Mouse (Mus musculus) CH12.LX (cell line): ENCODE results near the gene Ppp1r8. TPM values are rescaled to one million over a fixed set of nuclear protein-coding genes. Genes with fewer than 3 reads are reported as not detected.

ENCODE experiments used
- DNase-seq: peaks from one replicate; pipeline ENCODE4 v3.0.0-alpha.2; 2013; ENCODE audit errors: extremely low read depth
- H3K27ac ChIP-seq: 2 replicates; pipeline ENCODE4 v1.5.1; 2012; ENCODE audit warnings: low read depth, mild to moderate bottlenecking, control low read depth, moderate library complexity; ENCODE audit not compliant: insufficient read depth
- H3K27me3 ChIP-seq: replicated peaks from 2 replicates; pipeline ENCODE3; 2012; ENCODE audit warnings: inconsistent platforms
- H3K36me3 ChIP-seq, 2 experiments: replicated peaks in 1 of 2; 2 replicates each; pipeline versions ENCODE3 to v1.6.1; 2012; ENCODE audit warnings: inconsistent platforms in 1 of 2, low read length in 1 of 2, mild to moderate bottlenecking in 1 of 2, mixed read lengths in 1 of 2, moderate library complexity in 1 of 2; ENCODE audit not compliant: control insufficient read depth in 1 of 2, insufficient read depth in 1 of 2
- H3K4me1 ChIP-seq, 2 experiments: 2 replicates each; pipeline ENCODE4 v1.6.1; 2012; ENCODE audit warnings: inconsistent platforms in 1 of 2, moderate library complexity in 1 of 2; ENCODE audit not compliant: insufficient read depth in 2 of 2, control insufficient read depth in 1 of 2
- H3K4me2 ChIP-seq: 2 replicates; pipeline ENCODE4 v1.6.1; 2012; ENCODE audit warnings: low read depth, mild to moderate bottlenecking, control low read depth; ENCODE audit not compliant: poor library complexity, insufficient read depth, severe bottlenecking
- H3K4me3 ChIP-seq, 3 experiments: fragments of 150-350 bp in 1 of 3; sonication (generic) in 1 of 3; replicated peaks in 1 of 3; 2 replicates each; pipeline versions ENCODE3 to v1.5.1; 2011 to 2012; ENCODE audit warnings: low read depth in 2 of 3, low read length in 2 of 3, mild to moderate bottlenecking in 2 of 3, moderate library complexity in 2 of 3, control low read depth in 1 of 3, improper control_type of control experiment in 1 of 3, inconsistent platforms in 1 of 3, mixed read lengths in 1 of 3; ENCODE audit not compliant: poor library complexity in 1 of 3
- H3K79me2 ChIP-seq: replicated peaks from 2 replicates; pipeline ENCODE4 v1.6.1; 2012; ENCODE audit warnings: mild to moderate bottlenecking, moderate library complexity; ENCODE audit not compliant: control insufficient read depth, poor library complexity, insufficient read depth, severe bottlenecking; ENCODE audit errors: extremely low read depth
- H3K9ac ChIP-seq: 2 replicates; pipeline ENCODE4 v1.6.1; 2012; ENCODE audit warnings: low read depth, mild to moderate bottlenecking, control low read depth, moderate library complexity; ENCODE audit not compliant: insufficient read depth
- H3K9me3 ChIP-seq: replicated peaks from 2 replicates; pipeline ENCODE3; 2012; ENCODE audit warnings: low read length, inconsistent platforms, mixed read lengths
- BHLHE40 ChIP-seq: IDR thresholded peaks from 2 replicates; pipeline ENCODE4 v1.6.1; 2011; ENCODE audit warnings: mild to moderate bottlenecking, low read depth, low read length, improper control_type of control experiment
- CHD1 ChIP-seq: IDR thresholded peaks from 2 replicates; pipeline ENCODE4 v1.6.1; 2012; ENCODE audit warnings: low read depth, low read length, improper control_type of control experiment, inconsistent platforms
- CTCF ChIP-seq, 2 experiments: IDR thresholded peaks in 1 of 2; conservative IDR thresholded peaks in 1 of 2; 2 replicates each; pipeline ENCODE4 v1.5.1; 2011 to 2012; ENCODE audit warnings: low read depth in 2 of 2, low read length in 2 of 2, improper control_type of control experiment in 1 of 2, inconsistent platforms in 1 of 2, mild to moderate bottlenecking in 1 of 2, moderate library complexity in 1 of 2
- E2F4 ChIP-seq: IDR thresholded peaks from 2 replicates; pipeline ENCODE4 v1.6.1; 2011; ENCODE audit warnings: low read depth, low read length, improper control_type of control experiment; ENCODE audit not compliant: insufficient replicate concordance
- ELF1 ChIP-seq: IDR thresholded peaks from 2 replicates; pipeline ENCODE4 v1.6.1; 2014; ENCODE audit warnings: low read depth, mild to moderate bottlenecking, inconsistent platforms, low read length, improper control_type of control experiment
- EP300 ChIP-seq: IDR thresholded peaks from 2 replicates; pipeline ENCODE4 v1.6.1; 2011; ENCODE audit warnings: low read length, improper control_type of control experiment
- IRF4 ChIP-seq: IDR thresholded peaks from 2 replicates; pipeline ENCODE4 v1.6.1; 2014; ENCODE audit warnings: low read depth, mild to moderate bottlenecking, inconsistent platforms, low read length, improper control_type of control experiment
- JUN ChIP-seq: IDR thresholded peaks from 2 replicates; pipeline ENCODE4 v1.6.1; 2011; ENCODE audit warnings: low read depth, mild to moderate bottlenecking, low read length, improper control_type of control experiment, moderate library complexity; ENCODE audit not compliant: insufficient read depth
- JUND ChIP-seq: conservative IDR thresholded peaks from 2 replicates; pipeline ENCODE4 v1.6.1; 2011; ENCODE audit warnings: low read depth, low read length, improper control_type of control experiment
- KAT2A ChIP-seq: IDR thresholded peaks from 2 replicates; pipeline ENCODE4 v1.6.1; 2012; ENCODE audit warnings: low read length, improper control_type of control experiment, inconsistent platforms; ENCODE audit not compliant: insufficient replicate concordance
- MAFK ChIP-seq: IDR thresholded peaks from 2 replicates; pipeline ENCODE4 v1.6.1; 2011; ENCODE audit warnings: low read length, improper control_type of control experiment; ENCODE audit not compliant: insufficient replicate concordance
- MEF2A ChIP-seq: IDR thresholded peaks from 2 replicates; pipeline ENCODE4 v1.6.1; 2014; ENCODE audit warnings: low read depth, mild to moderate bottlenecking, inconsistent platforms, low read length, improper control_type of control experiment, borderline replicate concordance
- MYC ChIP-seq: IDR thresholded peaks from 2 replicates; pipeline ENCODE4 v1.6.1; 2011; ENCODE audit warnings: low read depth, mild to moderate bottlenecking, improper control_type of control experiment, low read length
- NELFE ChIP-seq: IDR thresholded peaks from 2 replicates; pipeline ENCODE4 v1.6.1; 2011; ENCODE audit warnings: low read depth, low read length, improper control_type of control experiment
- POLR2A ChIP-seq: IDR thresholded peaks from 2 replicates; pipeline ENCODE4 v1.6.1; 2011; ENCODE audit warnings: low read depth, mild to moderate bottlenecking, improper control_type of control experiment, low read length
- POLR2AphosphoS2 ChIP-seq: IDR thresholded peaks from 2 replicates; pipeline ENCODE4 v1.6.1; 2011; ENCODE audit warnings: low read depth, low read length, improper control_type of control experiment
- RAD21 ChIP-seq: IDR thresholded peaks from 2 replicates; pipeline ENCODE4 v1.6.1; 2011; ENCODE audit warnings: low read depth, mild to moderate bottlenecking, low read length, improper control_type of control experiment, moderate library complexity
- TBP ChIP-seq: conservative IDR thresholded peaks from 2 replicates; pipeline ENCODE4 v1.6.1; 2011; ENCODE audit warnings: low read depth, low read length, improper control_type of control experiment
- USF1 ChIP-seq: IDR thresholded peaks from 2 replicates; pipeline ENCODE4 v1.6.1; 2014; ENCODE audit warnings: low read depth, mild to moderate bottlenecking, inconsistent platforms, low read length, improper control_type of control experiment
- ZC3H11A ChIP-seq: IDR thresholded peaks from 2 replicates; pipeline ENCODE4 v1.6.1; 2012; ENCODE audit warnings: low read depth, mild to moderate bottlenecking, inconsistent platforms, low read length, improper control_type of control experiment
- ZKSCAN1 ChIP-seq: IDR thresholded peaks from 2 replicates; pipeline ENCODE4 v1.6.1; 2012; ENCODE audit warnings: low read depth, inconsistent platforms, low read length, improper control_type of control experiment, borderline replicate concordance
- ZMIZ1 ChIP-seq: IDR thresholded peaks from 2 replicates; pipeline ENCODE4 v1.6.1; 2012; ENCODE audit warnings: low read depth, mild to moderate bottlenecking, inconsistent platforms, low read length, improper control_type of control experiment
- ZNF384 ChIP-seq: IDR thresholded peaks from 2 replicates; pipeline ENCODE4 v1.6.1; 2012; ENCODE audit warnings: low read depth, low read length, improper control_type of control experiment, inconsistent platforms
- dilution Hi-C: fragments of 300-500 bp; cut with MboI; formaldehyde crosslinking; loops from 2 replicates; pipeline ENCODE4 v1.14.3; 2020; ENCODE audit warnings: low sequenced_read_pairs; ENCODE audit not compliant: extremely low pct_unique_long_range_greater_than_20kb, extremely low pct_ligation_motif_present
- in situ Hi-C: fragments of 300-500 bp; cut with MboI; formaldehyde crosslinking; loops from 3 replicates; pipeline ENCODE4 v1.14.3; 2019; ENCODE audit warnings: low sequenced_read_pairs, low pct_ligation_motif_present, low pct_unique_long_range_greater_than_20kb, mixed read lengths
- polyA plus RNA-seq: library from polyadenylated mRNA; unstranded; fragments of >175 nt; gene quantifications from 2 replicates; pipeline ENCODE4 v1.2.1, GENCODE M21; 2012; ENCODE audit warnings: low read depth; ENCODE audit not compliant: insufficient read length
- total RNA-seq, 2 experiments: library from RNA; depleted of rRNA; stranded (reverse); fragments of 300-350 nt in 1 of 2; fragments of >200 nt in 1 of 2; gene quantifications; 2 replicates each; pipeline ENCODE4 v1.2.3; 2012 to 2014

Ppp1r8 gene
- total and polyA plus RNA-seq, 3 experiments: 89.0 to 141 (median 107) TPM

- no peaks in the 10 kb centered on the region for H3K27me3 ChIP-seq
- dilution Hi-C loops (no loop called here), in situ Hi-C loops (no loop called here)
- H3K4me2 ChIP-seq: no peak overlapping the region
- H3K36me3 ChIP-seq: no peaks in the 10 kb centered on the region
- H3K4me1 ChIP-seq: peaks cover 15 to 65% of the 10 kb centered on the region in 2 experiments
- TF ChIP-seq ELF1 (no peak), MEF2A (no peak), MAFK (no peak), ZC3H11A (no peak), KAT2A (no peak), RAD21 (no peak), ZMIZ1 (no peak), MYC (no peak), ZNF384 (no peak), EP300 (no peak), E2F4 (no peak), IRF4 (no peak), USF1 (no peak), JUN (no peak), BHLHE40 (no peak), CTCF (conservative IDR thresholded peaks at IDR 0.05 in 1 of 2, IDR thresholded peaks at IDR 0.05 in 1 of 2; ENCODE audit: low read depth in 2 of 2, low read length in 2 of 2) (no peak)
- H3K9me3 ChIP-seq: no peaks in the 10 kb centered on the region
- H3K4me3 ChIP-seq: no peak overlapping the region
- no peaks in the 10 kb centered on the region for H3K79me2 ChIP-seq
- H3K9ac ChIP-seq: no peak overlapping the region
- no peak for DNase-seq
- peak overlapping the region; percentile 95; the same call in 1 of the 2 replicates for H3K27ac ChIP-seq
Observed at GRCm38 (mm10) chr4:132803876-132804275, 39.1 kb downstream of the Ppp1r8 start.

GRCm38 (mm10) chr4:132803212-132803611, 39.8 kb downstream of the Ppp1r8 start:
- no peak for DNase-seq
- no peaks in the 10 kb centered on the region for H3K27me3 ChIP-seq
- dilution Hi-C loops: no loop called here
- TF ChIP-seq POLR2AphosphoS2 (no peak), JUND (no peak), MAFK (0 out of 2 replicates have a peak, but pooled peaks have one; percentile 25), NELFE (no peak), EP300 (no peak), ZC3H11A (no peak), POLR2A (no peak), TBP (peak; percentile 62; the same call in 1 of the 2 replicates), MYC (no peak), ZKSCAN1 (no peak), CHD1 (no peak)
- in situ Hi-C loops: no loop called here
- no peaks in the 10 kb centered on the region for H3K9me3 ChIP-seq
- no peaks in the 10 kb centered on the region for H3K79me2 ChIP-seq
- H3K27ac ChIP-seq: peak overlapping the region; percentile 94; the same call in 1 of the 2 replicates
- H3K4me1 ChIP-seq: peaks cover 8 to 60% of the 10 kb centered on the region in 2 experiments
- H3K9ac ChIP-seq: no peak overlapping the region
- H3K4me3 ChIP-seq: no peak overlapping the region
- H3K4me2 ChIP-seq: no peak overlapping the region
- no peaks in the 10 kb centered on the region for H3K36me3 ChIP-seq
